ENCODE assay signal across 9 mouse cellular contexts in genomic region chr12:100937441-100938360, GRCm38 (mm10). TPM values are rescaled to one million over a fixed set of nuclear protein-coding genes. Genes with fewer than 3 reads are reported as not detected.
DNase-seq lines count a peak whose midpoint lies in the region; ATAC-seq and TF ChIP-seq lines count a peak whose summit lies in the region.
"Had no signal": no experiment of that assay in that cellular context is flagged by ENCODE, and none has a peak within 500 bp of the region (broad histone marks: within the 10 kb centered on the region; RNA-seq: fewer than 3 reads in every experiment).

No protein-coding gene starts in this region.

- TF ChIP-seq POLR2A in bone marrow, adult 2 months (IDR thresholded peaks at IDR 0.05; ENCODE audit: borderline replicate concordance, control insufficient read depth, low read depth, low read length), result 0 out of 2 replicates have a peak, but pooled peaks have one; percentile 10
- no peak for TF ChIP-seq POLR2A in cerebellum, adult 2 months (IDR thresholded peaks at IDR 0.05; ENCODE audit: borderline replicate concordance, insufficient read depth, low read length)

- no peak overlapping the region for H3K4me3 ChIP-seq in bone marrow, adult 2 months (replicated peaks; ENCODE audit: control insufficient read depth, low read depth, low read length)
- H3K4me3 ChIP-seq in limb, embryonic 15.5 days, result no peak overlapping the region
- no peak overlapping the region for H3K4me3 ChIP-seq in cerebellum, adult 2 months (replicated peaks; ENCODE audit: insufficient read depth, low read depth, low read length)

- no peaks in the 10 kb centered on the region for H3K36me3 ChIP-seq in limb, embryonic 15.5 days

- H3K4me1 ChIP-seq in bone marrow, adult 2 months (ENCODE audit: control insufficient read depth, insufficient read depth, low read length), result peaks cover 5% of the 10 kb centered on the region
- H3K4me1 ChIP-seq in limb, embryonic 15.5 days, result peaks cover 13% of the 10 kb centered on the region
- H3K4me1 ChIP-seq in cerebellum, adult 2 months (ENCODE audit: control insufficient read depth, insufficient read depth, low read length), result no peaks in the 10 kb centered on the region

- 62% methylated on average over 21 of the region's 21 CpGs for WGBS in bone marrow, adult 2 months
- 55% methylated on average over 21 of the region's 21 CpGs for whole genome bisulfite sequencing in limb, embryonic 15.5 days
- 47% methylated on average over 21 of the region's 21 CpGs for WGBS in cerebellum, adult 2 months

- no peak overlapping the region for H3K9ac ChIP-seq in limb, embryonic 15.5 days
- H3K9ac ChIP-seq: liver, embryonic 14.5 days had no signal

- no peak overlapping the region for H3K4me2 ChIP-seq in limb, embryonic 15.5 days

- H3K27me3 ChIP-seq in limb, embryonic 15.5 days, result no peaks in the 10 kb centered on the region
- no peaks in the 10 kb centered on the region for H3K27me3 ChIP-seq in cerebellum, adult 2 months (ENCODE audit: control insufficient read depth, insufficient read depth, low read length)

- peak overlapping the region; percentile 67 for H3K27ac ChIP-seq in bone marrow, adult 2 months (ENCODE audit: control insufficient read depth, insufficient read depth, low read depth, low read length, poor library complexity)
- peak overlapping the region; percentile 65 for H3K27ac ChIP-seq in limb, embryonic 15.5 days
- no peak overlapping the region for H3K27ac ChIP-seq in cerebellum, adult 2 months (ENCODE audit: insufficient read depth, low read length)
- H3K27ac ChIP-seq: liver, embryonic 14.5 days had no signal

- DNase-seq in cerebellum, postnatal 10 days, result peak; percentile 56 to 64
- DNase-seq in cerebellum, adult 9-10 months, result no peak
- DNase-seq in heart, postnatal 14 days, result peak; percentile 39 to 66
- DNase-seq in cerebellum, adult 18-20 months, result no peak
- DNase-seq in cerebellum, adult 2 months, result no peak
- no peak for DNase-seq in testis, postnatal 10 days (ENCODE audit: low spot score)

- no peak for TF ChIP-seq CTCF in bone marrow, adult 2 months (IDR thresholded peaks at IDR 0.05; ENCODE audit: control insufficient read depth, insufficient read depth, low read length)
- TF ChIP-seq CTCF in cerebellum, adult 2 months (IDR thresholded peaks at IDR 0.05; ENCODE audit: borderline replicate concordance, insufficient read depth, low read depth, low read length), result no peak

- intact Hi-C loops in heart, postnatal 14 days (cut with DNase I), result loop anchor here (2.0 kb wide), 1 partner anchor 15 kb away; no protein-coding TSS in a partner anchor

- no peak; the same call in 1 of the 2 replicates for ATAC-seq in limb, embryonic 15.5 days (ENCODE audit: insufficient number of reproducible peaks, low FRiP score, low TSS enrichment, low read depth)

- no peaks in the 10 kb centered on the region for H3K9me3 ChIP-seq in limb, embryonic 15.5 days

RNA-seq across cellular contexts. Expression of gene Gpr68, which starts 29.7 kb away (rescaled TPM):
- 1.4 TPM in 1 of 2 replicates, not detected in the other for polyA plus RNA-seq in bone marrow, adult 2 months (2011; ENCODE audit: insufficient read depth, insufficient read length, low replicate concordance, missing spikeins)
- under 1 TPM; 0.38 to 0.41 TPM for total RNA-seq in heart, postnatal 14 days (2021)
- 0.33 and 0.61 TPM in 2 replicates for polyA plus RNA-seq in limb, embryonic 15.5 days (2015; fragmentation: Nextera tagmentation; extraction: Ambion mirVana)
- polyA plus RNA-seq in cerebellum, adult 2 months (2012; rRNA removed), result 24.2 and 24.7 TPM in 2 replicates

Comparison
In these comparisons a context has a peak if more than half of its experiments do, and no peak if none do; other contexts are left out.
1. DNase-seq: peak in cerebellum, postnatal 10 days (2 of 2) and heart, postnatal 14 days (2 of 2); none in cerebellum, adult 9-10 months (single experiment), cerebellum, adult 18-20 months (0 of 2), cerebellum, adult 2 months (0 of 2) and testis, postnatal 10 days (single experiment).
2. RNA of gene Gpr68, which starts 29.7 kb away (polyA plus RNA-seq): 24.2 to 24.7 TPM in cerebellum, adult 2 months; 1.4 TPM in bone marrow, adult 2 months and 0.33 to 0.61 TPM in limb, embryonic 15.5 days; every median in the first group is over 10 times any median in the second.